Mouse (Mus musculus): ENCODE measurements around the gene Lamb1. TPM values are rescaled to one million over a fixed set of nuclear protein-coding genes. Genes with fewer than 3 reads are reported as not detected.

Lamb1 gene
- polyA plus RNA-seq, 1 experiment from 2014 or later: 13.2 TPM

DNA sequence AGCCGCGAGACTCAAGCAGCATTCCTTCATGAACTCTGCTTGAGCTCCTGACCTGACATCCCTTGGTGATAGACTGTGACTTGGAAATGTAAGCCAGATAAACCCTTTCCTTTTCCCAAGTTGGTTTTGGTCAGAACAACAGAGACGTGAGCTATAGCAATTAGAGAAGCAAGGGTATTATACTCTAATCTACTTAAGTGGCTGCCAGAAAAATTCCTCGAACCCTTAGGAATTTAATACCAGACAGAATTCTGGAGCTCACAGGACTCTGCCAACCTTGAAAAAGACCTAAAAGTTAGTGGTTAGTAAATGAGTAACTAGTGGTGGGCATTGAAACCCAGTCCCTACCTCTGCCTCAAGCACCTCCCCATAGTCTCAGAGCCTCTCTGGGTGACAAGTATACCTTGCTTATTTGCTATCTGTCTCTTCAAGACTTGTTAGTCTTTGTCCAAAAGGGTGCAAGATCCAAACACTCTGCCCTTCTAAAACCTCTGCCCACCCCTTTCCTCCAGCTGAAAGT, 18.6 kb downstream of the Lamb1 start:
- 69% methylated on average over 4 of the region's 4 CpGs for WGBS
- H3K4me3 ChIP-seq (ENCODE audit: low read depth, low read length): no peak overlapping the region

DNA sequence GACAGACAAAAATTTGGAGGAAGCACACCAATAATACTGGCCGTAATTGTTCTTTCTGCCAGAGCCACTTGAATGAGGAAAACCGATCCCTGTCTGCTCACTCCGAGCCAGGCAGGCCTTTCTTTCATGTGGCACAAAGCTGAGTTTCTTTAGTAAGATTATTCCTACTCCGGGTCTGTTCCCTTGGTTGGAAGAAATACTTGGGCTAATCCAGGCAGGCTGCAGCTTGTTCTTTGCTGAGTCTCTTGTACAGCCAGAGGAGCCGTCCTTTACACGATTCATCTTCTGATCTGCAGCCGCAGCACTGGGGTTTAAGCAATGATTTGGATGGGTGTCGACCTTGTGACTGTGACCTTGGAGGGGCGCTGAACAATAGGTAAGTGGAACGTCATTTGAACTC, 24.0 kb downstream of the Lamb1 start:
- H3K4me1 ChIP-seq (ENCODE audit: control insufficient read depth, insufficient read depth, low read length): no peaks in the 10 kb centered on the region
- WGBS: 79% methylated on average over 10 of the region's 10 CpGs
- no peak overlapping the region for H3K27ac ChIP-seq (ENCODE audit: low read length)
- H3K4me2 ChIP-seq (ENCODE audit: low read length): no peak overlapping the region
- no peaks in the 10 kb centered on the region for H3K27me3 ChIP-seq (ENCODE audit: control insufficient read depth, insufficient read depth, low read depth, low read length)
- ATAC-seq: no peak
- H3K9me3 ChIP-seq (replicated peaks; ENCODE audit: control insufficient read depth, low read length, poor library complexity, severe bottlenecking): no peaks in the 10 kb centered on the region
- H3K9ac ChIP-seq (ENCODE audit: low read depth, low read length): no peak overlapping the region
- H3K36me3 ChIP-seq (ENCODE audit: control insufficient read depth, insufficient read depth, low read length): no peaks in the 10 kb centered on the region
- no peak overlapping the region for H3K4me3 ChIP-seq (ENCODE audit: low read depth, low read length)

More for the DNA sequence above, 18.6 kb downstream of the Lamb1 start:
- no peaks in the 10 kb centered on the region for H3K4me1 ChIP-seq (ENCODE audit: control insufficient read depth, insufficient read depth, low read length)
- no peak overlapping the region for H3K9ac ChIP-seq (ENCODE audit: low read depth, low read length)
- no peak overlapping the region for H3K27ac ChIP-seq (ENCODE audit: low read length)
- H3K27me3 ChIP-seq (ENCODE audit: control insufficient read depth, insufficient read depth, low read depth, low read length): no peaks in the 10 kb centered on the region
- no peaks in the 10 kb centered on the region for H3K36me3 ChIP-seq (ENCODE audit: control insufficient read depth, insufficient read depth, low read length)
- ATAC-seq: no peak
- no peak overlapping the region for H3K4me2 ChIP-seq (ENCODE audit: low read length)
- H3K9me3 ChIP-seq (replicated peaks; ENCODE audit: control insufficient read depth, low read length, poor library complexity, severe bottlenecking): no peaks in the 10 kb centered on the region

DNA sequence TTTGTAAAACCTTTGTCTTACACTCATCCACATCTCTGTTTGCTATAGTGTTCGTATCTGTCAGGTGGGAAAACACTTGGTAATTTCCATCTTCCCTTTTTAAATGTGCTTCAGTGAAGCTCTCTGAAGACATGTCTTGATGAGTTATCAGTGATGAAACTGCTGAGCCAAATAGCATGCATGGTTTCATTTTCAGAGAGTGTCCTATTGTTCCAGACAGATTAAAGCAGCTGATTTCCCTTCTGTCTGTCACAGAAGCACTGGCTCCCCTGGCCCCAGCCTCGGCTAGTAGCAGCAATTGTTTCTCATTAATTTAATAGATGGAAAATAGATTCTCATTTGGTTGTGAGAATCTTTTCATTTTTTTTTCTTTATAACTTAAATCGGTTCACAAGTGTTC, 25.9 kb downstream of the Lamb1 start:
- Histone ChIP-seq H3K9me3 (replicated peaks; ENCODE audit: control insufficient read depth, low read length, poor library complexity, severe bottlenecking) (no peaks in the 10 kb centered on the region), H3K4me1 (ENCODE audit: control insufficient read depth, insufficient read depth, low read length) (no peaks in the 10 kb centered on the region), H3K36me3 (ENCODE audit: control insufficient read depth, insufficient read depth, low read length) (no peaks in the 10 kb centered on the region), H3K9ac (ENCODE audit: low read depth, low read length) (no peak overlapping the region), H3K27me3 (ENCODE audit: control insufficient read depth, insufficient read depth, low read depth, low read length) (no peaks in the 10 kb centered on the region), H3K4me3 (ENCODE audit: low read depth, low read length) (no peak overlapping the region), H3K27ac (ENCODE audit: low read length) (no peak overlapping the region), H3K4me2 (ENCODE audit: low read length) (no peak overlapping the region)
- ATAC-seq: no peak
- 63% methylated on average over 3 of the region's 3 CpGs for WGBS

GRCm38 (mm10) chr12:31293361-31294142, 28.5 kb downstream of the Lamb1 start:
- Histone ChIP-seq H3K4me2 (ENCODE audit: low read length) (no peak overlapping the region), H3K27ac (ENCODE audit: low read length) (no peak overlapping the region), H3K27me3 (ENCODE audit: control insufficient read depth, insufficient read depth, low read depth, low read length) (no peaks in the 10 kb centered on the region), H3K36me3 (ENCODE audit: control insufficient read depth, insufficient read depth, low read length) (no peaks in the 10 kb centered on the region), H3K9ac (ENCODE audit: low read depth, low read length) (no peak overlapping the region), H3K9me3 (replicated peaks; ENCODE audit: control insufficient read depth, low read length, poor library complexity, severe bottlenecking) (no peaks in the 10 kb centered on the region), H3K4me1 (ENCODE audit: control insufficient read depth, insufficient read depth, low read length) (no peaks in the 10 kb centered on the region), H3K4me3 (ENCODE audit: low read depth, low read length) (no peak overlapping the region)
- WGBS: 72% methylated on average over 15 of the region's 15 CpGs
- ATAC-seq: no peak

DNA sequence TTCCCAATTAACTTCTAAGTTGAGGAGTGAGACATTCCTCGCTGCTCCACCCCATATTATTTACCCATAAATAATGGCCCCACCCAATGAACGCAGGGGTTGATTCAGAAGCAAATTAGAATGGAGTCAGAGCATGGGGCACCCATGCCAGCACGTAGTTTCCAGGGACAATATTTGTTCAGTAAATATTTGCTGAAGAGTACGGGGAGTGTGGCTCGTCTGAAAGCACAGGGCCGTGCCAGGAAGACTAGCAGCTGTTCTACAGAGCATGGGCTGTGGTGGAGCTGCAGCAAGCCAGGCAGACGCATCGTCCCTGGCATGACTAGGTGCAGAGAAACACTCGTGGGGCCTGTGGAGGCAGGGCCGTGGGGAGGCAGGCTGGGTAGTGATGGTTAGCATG, 29.5 kb downstream of the Lamb1 start:
- Histone ChIP-seq H3K9ac (ENCODE audit: low read depth, low read length) (no peak overlapping the region), H3K36me3 (ENCODE audit: control insufficient read depth, insufficient read depth, low read length) (no peaks in the 10 kb centered on the region), H3K4me2 (ENCODE audit: low read length) (no peak overlapping the region), H3K27me3 (ENCODE audit: control insufficient read depth, insufficient read depth, low read depth, low read length) (no peaks in the 10 kb centered on the region), H3K4me3 (ENCODE audit: low read depth, low read length) (no peak overlapping the region), H3K9me3 (replicated peaks; ENCODE audit: control insufficient read depth, low read length, poor library complexity, severe bottlenecking) (no peaks in the 10 kb centered on the region), H3K4me1 (ENCODE audit: control insufficient read depth, insufficient read depth, low read length) (no peaks in the 10 kb centered on the region), H3K27ac (ENCODE audit: low read length) (no peak overlapping the region)
- ATAC-seq: no peak
- WGBS: 77% methylated on average over 10 of the region's 10 CpGs

DNA sequence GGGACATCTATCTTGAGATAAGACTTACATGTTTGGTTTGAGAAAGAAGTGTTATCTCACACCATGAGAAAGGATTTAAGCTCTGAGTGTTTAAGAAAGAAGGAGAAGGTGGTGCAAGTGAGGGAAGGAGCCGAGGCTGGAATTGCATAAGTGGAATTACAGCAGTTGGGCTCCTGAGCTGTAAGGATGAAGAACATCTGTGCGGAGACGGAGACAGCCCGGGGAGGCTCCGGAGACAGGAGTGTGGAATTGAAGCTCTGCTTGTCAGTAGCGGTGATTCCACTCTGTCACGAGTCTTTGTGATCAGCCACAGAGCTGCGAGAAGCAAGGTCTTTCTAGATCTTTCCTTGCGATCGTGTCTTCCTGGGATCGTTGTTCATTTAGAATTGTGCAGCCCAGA, 30.0 kb downstream of the Lamb1 start:
- H3K4me2 ChIP-seq (ENCODE audit: low read length): no peak overlapping the region
- no peaks in the 10 kb centered on the region for H3K27me3 ChIP-seq (ENCODE audit: control insufficient read depth, insufficient read depth, low read depth, low read length)
- no peak overlapping the region for H3K9ac ChIP-seq (ENCODE audit: low read depth, low read length)
- H3K4me3 ChIP-seq (ENCODE audit: low read depth, low read length): no peak overlapping the region
- H3K27ac ChIP-seq (ENCODE audit: low read length): no peak overlapping the region
- no peaks in the 10 kb centered on the region for H3K9me3 ChIP-seq (replicated peaks; ENCODE audit: control insufficient read depth, low read length, poor library complexity, severe bottlenecking)
- 83% methylated on average over 11 of the region's 11 CpGs for WGBS
- no peak for ATAC-seq
- no peaks in the 10 kb centered on the region for H3K4me1 ChIP-seq (ENCODE audit: control insufficient read depth, insufficient read depth, low read length)
- H3K36me3 ChIP-seq (ENCODE audit: control insufficient read depth, insufficient read depth, low read length): no peaks in the 10 kb centered on the region

DNA sequence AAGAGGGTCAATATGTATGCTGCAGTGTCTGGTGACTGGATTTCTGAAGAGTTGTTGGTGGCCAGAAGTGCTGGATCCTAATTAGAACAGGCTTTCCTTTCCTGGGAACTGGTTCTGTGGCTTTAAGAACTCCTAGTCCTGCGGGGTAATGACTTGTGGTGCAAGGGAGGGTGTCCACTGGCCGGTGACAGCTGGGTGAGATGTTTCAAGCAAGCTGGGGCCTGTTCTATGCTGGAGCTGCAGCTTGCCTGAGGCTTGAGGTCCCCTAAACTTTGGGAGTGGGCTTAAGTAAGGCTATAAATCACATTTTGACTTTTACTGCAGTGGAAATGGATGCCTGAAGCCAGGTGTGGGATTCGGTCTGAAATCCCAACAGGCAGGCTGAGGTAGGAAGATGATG, 30.5 kb downstream of the Lamb1 start:
- no peak for ATAC-seq
- H3K27me3 ChIP-seq (ENCODE audit: control insufficient read depth, insufficient read depth, low read depth, low read length): no peaks in the 10 kb centered on the region
- no peak overlapping the region for H3K4me2 ChIP-seq (ENCODE audit: low read length)
- H3K4me1 ChIP-seq (ENCODE audit: control insufficient read depth, insufficient read depth, low read length): no peaks in the 10 kb centered on the region
- H3K9me3 ChIP-seq (replicated peaks; ENCODE audit: control insufficient read depth, low read length, poor library complexity, severe bottlenecking): no peaks in the 10 kb centered on the region
- no peak overlapping the region for H3K9ac ChIP-seq (ENCODE audit: low read depth, low read length)
- no peaks in the 10 kb centered on the region for H3K36me3 ChIP-seq (ENCODE audit: control insufficient read depth, insufficient read depth, low read length)
- WGBS: 82% methylated on average over 3 of the region's 3 CpGs
- H3K27ac ChIP-seq (ENCODE audit: low read length): no peak overlapping the region
- no peak overlapping the region for H3K4me3 ChIP-seq (ENCODE audit: low read depth, low read length)

DNA sequence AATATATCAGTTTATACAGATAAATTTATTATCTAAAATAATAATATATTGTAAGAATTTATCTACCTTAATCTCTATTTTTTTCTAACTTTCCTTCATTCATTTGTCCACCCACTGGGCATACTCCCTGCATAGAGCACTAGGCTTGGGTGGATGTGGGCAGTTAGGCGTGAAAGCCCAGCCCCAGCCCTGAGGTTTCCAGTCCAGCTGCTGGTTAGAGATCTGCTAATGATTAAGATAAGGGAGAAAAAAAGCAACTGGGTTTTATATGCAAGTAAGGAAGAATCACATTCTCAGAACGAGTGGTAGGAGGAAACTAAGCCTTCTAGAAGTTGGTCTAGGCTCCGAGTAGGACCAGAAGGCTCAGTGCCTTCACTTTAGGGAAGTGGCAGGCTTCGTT, 31.1 kb downstream of the Lamb1 start:
- H3K4me2 ChIP-seq (ENCODE audit: low read length): no peak overlapping the region
- H3K36me3 ChIP-seq (ENCODE audit: control insufficient read depth, insufficient read depth, low read length): no peaks in the 10 kb centered on the region
- H3K9me3 ChIP-seq (replicated peaks; ENCODE audit: control insufficient read depth, low read length, poor library complexity, severe bottlenecking): no peaks in the 10 kb centered on the region
- no peak overlapping the region for H3K4me3 ChIP-seq (ENCODE audit: low read depth, low read length)
- no peaks in the 10 kb centered on the region for H3K27me3 ChIP-seq (ENCODE audit: control insufficient read depth, insufficient read depth, low read depth, low read length)
- WGBS: 83% methylated on average over 4 of the region's 4 CpGs
- ATAC-seq: no peak
- H3K27ac ChIP-seq (ENCODE audit: low read length): no peak overlapping the region
- H3K4me1 ChIP-seq (ENCODE audit: control insufficient read depth, insufficient read depth, low read length): no peaks in the 10 kb centered on the region
- H3K9ac ChIP-seq (ENCODE audit: low read depth, low read length): no peak overlapping the region

DNA sequence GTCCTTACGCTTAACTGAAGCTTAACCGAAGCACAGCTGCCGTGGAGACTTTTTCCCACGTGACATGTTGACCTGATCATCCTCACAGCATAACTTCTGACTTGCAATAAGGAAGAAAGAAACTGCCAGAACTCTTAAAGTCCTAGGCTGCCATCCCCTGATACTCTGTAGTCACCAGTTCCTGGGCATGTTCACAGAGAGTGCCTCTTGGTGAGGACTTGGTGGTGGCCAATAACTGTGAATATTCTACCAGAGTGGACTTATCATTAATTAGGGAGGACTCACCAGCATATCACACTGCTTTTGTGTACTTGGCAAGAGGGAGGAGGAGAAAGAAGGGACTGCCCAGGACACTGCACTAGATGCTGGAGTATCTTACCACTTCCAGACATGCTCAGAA, 33.1 kb downstream of the Lamb1 start:
- Histone ChIP-seq H3K4me1 (ENCODE audit: control insufficient read depth, insufficient read depth, low read length) (no peaks in the 10 kb centered on the region), H3K27ac (ENCODE audit: low read length) (no peak overlapping the region), H3K9ac (ENCODE audit: low read depth, low read length) (no peak overlapping the region), H3K36me3 (ENCODE audit: control insufficient read depth, insufficient read depth, low read length) (no peaks in the 10 kb centered on the region), H3K4me3 (ENCODE audit: low read depth, low read length) (no peak overlapping the region), H3K4me2 (ENCODE audit: low read length) (no peak overlapping the region), H3K9me3 (replicated peaks; ENCODE audit: control insufficient read depth, low read length, poor library complexity, severe bottlenecking) (no peaks in the 10 kb centered on the region), H3K27me3 (ENCODE audit: control insufficient read depth, insufficient read depth, low read depth, low read length) (no peaks in the 10 kb centered on the region)
- no peak for ATAC-seq
- WGBS: 88% methylated on average over 4 of the region's 4 CpGs
